Mouse (Mus musculus) E14TG2a.4 (cell line): ENCODE measurements around the gene Gm49378.

Experiments used
- CTCF ChIP-seq: conservative IDR thresholded peaks from 2 replicates; pipeline ENCODE4 v1.5.1; 2014; ENCODE audit warnings: low read length
- NANOG ChIP-seq: IDR thresholded peaks from 2 replicates; pipeline ENCODE4 v1.6.1; 2014; ENCODE audit warnings: borderline replicate concordance, low read length, mixed read lengths
- POU5F1 ChIP-seq: IDR thresholded peaks from 2 replicates; pipeline ENCODE4 v1.6.1; 2014; ENCODE audit warnings: low read length, borderline replicate concordance

DNA sequence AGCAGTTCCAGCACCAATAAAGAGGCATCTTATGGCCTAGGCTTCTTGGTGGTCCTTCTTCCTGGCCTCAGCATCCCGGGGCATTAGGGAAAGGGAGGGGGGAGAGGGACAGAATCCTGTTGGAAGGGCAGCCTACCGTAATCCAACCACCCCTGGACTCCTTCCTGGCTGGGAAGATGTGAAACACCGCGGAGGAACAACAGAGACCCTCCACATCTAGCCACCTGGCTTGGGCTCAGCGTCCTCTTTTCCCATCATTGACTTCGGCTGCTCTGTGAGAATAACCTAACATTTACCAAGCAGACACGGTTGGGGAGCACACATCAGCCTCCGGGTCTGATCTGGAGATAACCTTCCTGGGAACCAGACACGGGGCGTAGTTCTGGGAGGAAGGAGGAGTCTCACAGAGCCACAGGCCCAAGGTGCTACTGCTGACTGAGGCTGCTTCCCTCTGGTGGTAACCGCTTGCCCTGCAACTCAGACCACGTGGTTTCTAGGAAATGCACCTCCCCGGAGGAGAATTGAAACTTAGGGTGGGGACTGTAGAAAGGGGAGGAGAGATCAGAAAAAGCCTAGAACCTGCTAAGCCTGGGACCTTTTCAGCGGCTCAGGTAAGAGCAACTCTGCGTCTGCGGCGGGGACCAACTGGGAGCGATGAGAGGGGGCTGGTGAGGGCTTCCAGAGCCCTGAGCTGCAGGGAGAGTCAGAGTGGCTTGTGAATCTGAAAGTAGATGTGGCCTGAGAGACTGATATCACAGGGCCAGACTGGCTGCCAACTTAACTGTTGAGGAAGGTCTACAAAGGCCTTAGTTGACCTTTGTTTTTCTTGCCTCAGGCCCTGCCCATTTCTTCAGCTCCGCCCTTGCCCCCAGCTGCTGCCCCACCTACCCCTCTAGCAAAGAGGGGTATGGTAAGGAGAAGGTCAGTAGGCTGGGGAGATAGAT is 33.8 kb downstream of the Gm49378 start:
- TF ChIP-seq CTCF, result peak; percentile 69
- TF ChIP-seq NANOG, result no peak
- TF ChIP-seq POU5F1, result no peak
